Mouse (Mus musculus) MEL-GATA-1-ER (cell line): Measurements from ENCODE around the gene Mcrs1.

Experiments
- DNase-seq: peaks from one replicate; pipeline ENCODE4 v3.0.0-alpha.2; 2012; ENCODE audit warnings: low read depth; ENCODE audit errors: extremely low read depth

Mcrs1 gene

DNA sequence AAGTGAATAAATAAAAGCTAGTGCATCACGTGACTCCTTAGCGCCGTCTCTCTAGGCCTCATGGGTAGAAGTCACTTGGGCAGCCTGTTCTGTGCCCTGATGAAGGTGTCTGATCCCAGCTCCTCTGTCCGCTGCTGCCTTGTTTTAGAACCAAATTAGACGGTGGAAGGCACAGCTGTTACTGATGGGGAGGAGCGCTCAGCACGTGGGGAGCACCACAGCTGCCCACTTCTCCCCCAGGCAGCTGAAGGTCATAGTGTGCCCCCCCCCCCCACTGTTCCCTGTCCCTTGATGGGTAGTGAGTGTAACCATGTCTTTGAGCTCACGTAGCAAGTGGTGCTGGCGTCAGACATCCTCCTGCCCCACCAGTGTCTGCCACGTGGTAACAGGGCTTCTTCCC, 38.6 kb downstream of the Mcrs1 start:
- no peak for DNase-seq

DNA sequence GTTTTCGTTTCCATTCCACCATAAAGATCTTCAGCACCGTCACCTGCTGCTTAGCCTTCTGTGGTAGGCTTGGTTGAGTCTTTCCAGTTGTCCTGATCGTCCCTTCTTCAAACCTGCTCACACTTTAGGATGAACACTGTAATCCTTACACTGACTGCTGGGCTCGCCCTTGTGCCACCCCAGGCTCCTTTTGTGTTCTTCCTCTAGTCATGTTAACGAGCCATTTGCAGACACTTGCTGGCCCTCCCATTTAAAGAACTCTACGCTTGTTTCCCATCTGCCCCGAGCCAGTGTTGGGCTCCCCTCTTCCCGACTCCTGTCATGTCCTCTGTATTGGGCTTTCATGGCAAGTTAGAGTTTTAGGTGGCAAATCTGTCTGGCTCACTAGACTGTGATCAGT, 45.8 kb downstream of the Mcrs1 start:
- no peak for DNase-seq

DNA sequence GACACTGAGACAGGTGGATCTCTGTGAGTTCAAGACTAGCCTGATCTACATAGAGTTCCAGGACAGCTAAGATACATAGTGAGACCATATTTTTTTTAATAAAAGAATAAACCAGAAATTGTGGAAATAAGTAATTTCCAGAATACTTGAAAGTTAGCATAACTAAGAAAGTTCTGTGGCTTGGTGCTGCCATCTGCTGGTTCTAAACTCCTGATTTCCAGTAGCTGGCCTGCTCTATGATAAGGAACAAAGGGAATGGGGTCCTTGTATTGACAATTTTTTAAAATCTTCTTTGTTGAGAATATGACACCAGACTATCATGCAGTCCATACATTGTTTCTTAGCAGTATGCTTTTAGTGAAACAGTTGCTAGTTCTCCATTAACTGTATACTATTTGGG, 53.0 kb downstream of the Mcrs1 start:
- no peak for DNase-seq

DNA sequence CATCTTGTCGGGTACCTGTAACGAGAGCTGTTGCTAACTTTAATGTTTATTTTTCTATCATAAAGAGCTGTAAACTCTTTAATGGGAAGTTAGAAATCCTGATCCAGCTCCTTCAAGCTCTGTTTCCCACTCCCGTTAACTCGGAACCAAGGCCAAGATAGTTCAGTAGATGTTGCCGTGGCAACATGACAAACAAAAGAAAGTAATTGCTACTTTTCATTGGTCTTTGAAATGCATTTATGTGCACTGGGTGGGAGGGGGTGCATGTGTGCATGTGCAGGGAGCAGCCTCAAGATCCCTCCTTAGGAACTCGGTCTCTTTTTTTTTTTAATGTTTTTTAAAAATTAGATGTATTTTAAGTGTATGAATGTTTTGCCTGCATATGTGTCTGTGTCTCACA, 56.7 kb downstream of the Mcrs1 start:
- DNase-seq, result no peak

DNA sequence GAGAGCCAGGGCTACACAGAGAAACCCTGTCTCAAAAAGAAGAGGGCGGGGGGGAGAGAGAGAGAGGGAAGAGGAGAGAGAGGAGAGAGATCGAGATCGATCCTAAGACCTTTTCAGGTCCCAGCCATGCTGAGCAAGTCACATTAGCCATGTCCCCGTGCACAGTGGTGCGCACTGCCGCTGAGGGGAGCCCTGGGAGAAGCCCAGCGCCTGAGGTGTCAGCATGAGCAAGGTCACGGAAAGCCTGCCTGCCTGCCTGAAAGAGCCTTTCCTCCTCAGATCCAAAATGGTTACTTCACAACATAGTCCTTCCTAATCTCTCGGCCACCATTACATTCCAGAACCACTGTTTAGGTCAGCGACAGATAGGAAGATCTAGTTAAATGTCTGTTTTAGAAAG, 57.4 kb downstream of the Mcrs1 start:
- DNase-seq, result no peak
